In genomic region chr19:40362203-40362865, GRCm38 (mm10) we compare ENCODE assay signal across 15 mouse cellular contexts.
DNase-seq lines count a peak whose midpoint lies in the region; ATAC-seq lines count a peak whose summit lies in the region.
"Had no signal": no experiment of that assay in that cellular context is flagged by ENCODE, and none has a peak within 500 bp of the region (broad histone marks: within the 10 kb centered on the region; RNA-seq: fewer than 3 reads in every experiment).

No protein-coding gene starts in this region.

- no peak overlapping the region for H3K27ac ChIP-seq in heart, embryonic 11.5 days (ENCODE audit: low read depth, low read length)
- H3K27ac ChIP-seq: forebrain, embryonic 15.5 days; heart, embryonic 13.5 days; limb, embryonic 12.5 days; midbrain, embryonic 10.5 days had no signal

- no peaks in the 10 kb centered on the region for H3K27me3 ChIP-seq in heart, embryonic 11.5 days (ENCODE audit: control insufficient read depth, insufficient read depth, low read length)
- H3K27me3 ChIP-seq in megakaryocyte, embryonic 14.5 days (replicated peaks): no peaks in the 10 kb centered on the region
- H3K27me3 ChIP-seq: CH12.LX; forebrain, embryonic 15.5 days; heart, embryonic 13.5 days; limb, embryonic 12.5 days had no signal

- no peak for ATAC-seq in heart, embryonic 11.5 days (replicated peaks; ENCODE audit: insufficient number of reproducible peaks, low FRiP score, low TSS enrichment)
- no peak for ATAC-seq in megakaryocyte, adult 5-6 weeks (ENCODE audit: poor library complexity, severe bottlenecking)
- ATAC-seq: forebrain, embryonic 15.5 days had no signal

- DNase-seq in heart, adult 18-20 months: peak; percentile 61 to 79
- peak; percentile 69 for DNase-seq in cerebellum, adult 9-11 months
- DNase-seq in thymus, postnatal 4 days: no peak
- DNase-seq in testis, postnatal 10 days (ENCODE audit: low spot score): no peak
- DNase-seq: adrenal gland, adult 8-10 months; kidney, postnatal 14 days; lung, embryonic 14.5 days had no signal

- 67% methylated on average over 12 of the region's 12 CpGs for WGBS in heart, embryonic 11.5 days (ENCODE audit: insufficient replicate concordance)

- no peaks in the 10 kb centered on the region; the same call in 1 of the 2 replicates for H3K9me3 ChIP-seq in heart, embryonic 11.5 days (replicated peaks; ENCODE audit: control insufficient read depth, low read length)
- peaks cover 5% of the 10 kb centered on the region; the same call in 1 of the 2 replicates for H3K9me3 ChIP-seq in megakaryocyte, embryonic 14.5 days
- H3K9me3 ChIP-seq: forebrain, embryonic 15.5 days had no signal

- no peak overlapping the region for H3K4me3 ChIP-seq in heart, embryonic 11.5 days (ENCODE audit: low read depth, low read length)
- peak overlapping the region; percentile 14 for H3K4me3 ChIP-seq in megakaryocyte, embryonic 14.5 days (replicated peaks)
- H3K4me3 ChIP-seq: forebrain, embryonic 15.5 days; heart, embryonic 13.5 days; limb, embryonic 12.5 days; midbrain, embryonic 10.5 days had no signal

- peaks cover 10% of the 10 kb centered on the region for H3K4me1 ChIP-seq in heart, embryonic 11.5 days (ENCODE audit: control insufficient read depth, insufficient read depth, low read length)
- H3K4me1 ChIP-seq in megakaryocyte, embryonic 14.5 days: peaks cover 18% of the 10 kb centered on the region

- H3K36me3 ChIP-seq in heart, embryonic 11.5 days (ENCODE audit: control insufficient read depth, insufficient read depth, low read length): peaks cover 19% of the 10 kb centered on the region
- peaks cover 30% of the 10 kb centered on the region for H3K36me3 ChIP-seq in megakaryocyte, embryonic 14.5 days (replicated peaks; ENCODE audit: low read length)

- H3K9ac ChIP-seq in heart, embryonic 11.5 days (ENCODE audit: low read depth, low read length): no peak overlapping the region
- H3K9ac ChIP-seq: heart, embryonic 13.5 days; limb, embryonic 12.5 days; lung, embryonic 14.5 days had no signal

- H3K4me2 ChIP-seq in heart, embryonic 11.5 days: no peak overlapping the region
- H3K4me2 ChIP-seq: forebrain, embryonic 15.5 days; heart, embryonic 13.5 days; limb, embryonic 12.5 days; lung, embryonic 14.5 days had no signal

Comparison
In these comparisons a context has a peak if more than half of its experiments do, and no peak if none do; other contexts are left out.
1. DNase-seq: peak in heart, adult 18-20 months (2 of 2) and cerebellum, adult 9-11 months (single experiment); none in thymus, postnatal 4 days (single experiment) and testis, postnatal 10 days (single experiment).